ENCODE assay signal across 8 mouse cellular contexts in the genomic region with DNA sequence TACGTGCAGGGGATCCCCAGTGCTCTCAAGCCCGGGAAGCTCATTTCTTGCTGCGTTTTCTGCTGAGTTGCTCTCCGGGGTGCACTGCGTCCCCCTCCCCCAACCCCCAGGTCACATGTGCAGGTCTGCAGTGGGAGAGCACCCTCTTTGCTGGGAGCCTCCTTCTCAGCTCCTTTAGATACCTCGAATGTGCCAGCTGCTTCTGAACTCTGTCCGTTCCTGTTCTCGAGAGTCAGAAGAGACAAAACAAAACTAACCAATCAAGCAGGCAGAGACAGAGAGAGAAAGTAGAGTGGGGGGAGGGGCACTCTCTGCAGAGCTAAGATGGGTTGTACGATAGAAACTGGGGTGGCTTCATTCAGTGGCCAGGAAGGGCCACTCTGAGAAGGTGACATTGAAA.
DNase-seq lines count a peak whose midpoint lies in the region; ATAC-seq lines count a peak whose summit lies in the region.

No protein-coding gene starts in this region.

- peak overlapping the region; percentile 63 for H3K4me2 ChIP-seq in heart, embryonic 13.5 days
- peak overlapping the region; percentile 79 for H3K4me2 ChIP-seq in forebrain, embryonic 14.5 days (ENCODE audit: low read length)

- no peak for ATAC-seq in heart, embryonic 13.5 days (ENCODE audit: extremely low read depth, insufficient number of reproducible peaks, low FRiP score, low TSS enrichment)
- no peak for ATAC-seq in forebrain, embryonic 14.5 days
- ATAC-seq in cerebellum, adult (ENCODE audit: insufficient number of reproducible peaks, low FRiP score, low TSS enrichment) = no peak

- WGBS in heart, embryonic 13.5 days = 6% methylated on average over 9 of the region's 9 CpGs
- 1% methylated on average over 9 of the region's 9 CpGs for WGBS in forebrain, embryonic 14.5 days
- 5% methylated on average over 9 of the region's 9 CpGs for WGBS in midbrain, embryonic 10.5 days

- H3K9ac ChIP-seq in heart, embryonic 13.5 days = no peak overlapping the region
- peak overlapping the region; percentile 59; the same call in 1 of the 2 replicates for H3K9ac ChIP-seq in forebrain, embryonic 14.5 days (ENCODE audit: low read length)

- no peaks in the 10 kb centered on the region for H3K9me3 ChIP-seq in heart, embryonic 13.5 days
- no peaks in the 10 kb centered on the region for H3K9me3 ChIP-seq in forebrain, embryonic 14.5 days (replicated peaks; ENCODE audit: control insufficient read depth, low read length)
- H3K9me3 ChIP-seq in midbrain, embryonic 10.5 days (replicated peaks) = no peaks in the 10 kb centered on the region

- peaks cover 74% of the 10 kb centered on the region for H3K27me3 ChIP-seq in heart, embryonic 13.5 days (replicated peaks)
- no peaks in the 10 kb centered on the region for H3K27me3 ChIP-seq in forebrain, embryonic 14.5 days (replicated peaks; ENCODE audit: control insufficient read depth, insufficient read depth, low read length)
- peaks cover 69% of the 10 kb centered on the region for H3K27me3 ChIP-seq in midbrain, embryonic 10.5 days (ENCODE audit: low read depth, poor library complexity, severe bottlenecking)

- no peaks in the 10 kb centered on the region for H3K36me3 ChIP-seq in heart, embryonic 13.5 days
- H3K36me3 ChIP-seq in forebrain, embryonic 14.5 days (ENCODE audit: control insufficient read depth, insufficient read depth, low read length) = no peaks in the 10 kb centered on the region
- H3K36me3 ChIP-seq in midbrain, embryonic 10.5 days = no peaks in the 10 kb centered on the region

- no peak overlapping the region for H3K27ac ChIP-seq in heart, embryonic 13.5 days (replicated peaks)
- H3K27ac ChIP-seq in forebrain, embryonic 14.5 days (ENCODE audit: low read depth, low read length) = peak overlapping the region; percentile 72; the same call in 1 of the 2 replicates
- H3K27ac ChIP-seq in midbrain, embryonic 10.5 days (replicated peaks) = peak overlapping the region; percentile 76

- H3K4me3 ChIP-seq in heart, embryonic 13.5 days = no peak overlapping the region
- H3K4me3 ChIP-seq in forebrain, embryonic 14.5 days (ENCODE audit: low read depth, low read length) = no peak overlapping the region
- H3K4me3 ChIP-seq in midbrain, embryonic 10.5 days = peak overlapping the region; percentile 56

- peaks cover 33% of the 10 kb centered on the region for H3K4me1 ChIP-seq in heart, embryonic 13.5 days
- peaks cover 19% of the 10 kb centered on the region for H3K4me1 ChIP-seq in forebrain, embryonic 14.5 days (ENCODE audit: control insufficient read depth, insufficient read depth, low read length)
- peaks cover 52% of the 10 kb centered on the region for H3K4me1 ChIP-seq in midbrain, embryonic 10.5 days

- DNase-seq in heart, adult 8-10 months (ENCODE audit: low spot score) = no peak
- peak; percentile 18 for DNase-seq in CD4-positive helper T cell, adult 2 months (ENCODE audit: low read depth, low spot score)
- peak; percentile 59 for DNase-seq in forebrain, embryonic 14.5 days (ENCODE audit: low spot score)
- DNase-seq in midbrain, embryonic 10.5 days (ENCODE audit: low spot score) = no peak
- no peak for DNase-seq in testis, postnatal 10 days (ENCODE audit: low spot score)
- DNase-seq in thymus, postnatal 14 days = no peak

Comparison
In these comparisons a context has a peak if more than half of its experiments do, and no peak if none do; other contexts are left out.
1. DNase-seq: peak in CD4-positive helper T cell, adult 2 months (single experiment) and forebrain, embryonic 14.5 days (single experiment); none in heart, adult 8-10 months (single experiment), midbrain, embryonic 10.5 days (single experiment), testis, postnatal 10 days (single experiment) and thymus, postnatal 14 days (single experiment).